Mouse (Mus musculus) testis, postnatal 14 days (tissue): Measurements from ENCODE around the gene Gm21760.
"Not testable (repeated sequence)": the region's sequence is repeated elsewhere in the genome, so short reads cannot be mapped to it uniquely, and the experiment has no call there.

ENCODE experiments used
- DNase-seq: peaks from one replicate; pipeline ENCODE4 v3.0.0; 2021; ENCODE audit warnings: low spot score

The Gm21760 gene

GRCm38 (mm10) chrY:80133479-80133878 lies at the start of gene Gm21760:
TSS of gene Gm21760 (plus strand) at chrY:80133779.
- DNase-seq = not testable (repeated sequence)
